Mouse (Mus musculus): Measurements from ENCODE around the gene Ciapin1.
"Not testable (repeated sequence)": the region's sequence is repeated elsewhere in the genome, so short reads cannot be mapped to it uniquely, and the experiment has no call there.

The Ciapin1 gene

GRCm38 (mm10) chr8:94857346-94858173 lies 19.4 kb upstream of the Ciapin1 start, which contains the start of gene Polr2c:
Gene Polr2c, plus strand, starts transcription at chr8:94857450.
- DNase-seq (ENCODE audit: low spot score in 2 of 2), result peak; percentile 92 to 95

GRCm38 (mm10) chr8:94857011-94857345 lies 18.8 kb upstream of the Ciapin1 start:
- no peak for DNase-seq (ENCODE audit: low spot score in 2 of 2)

- not testable (repeated sequence) for DNase-seq (ENCODE audit: low spot score in 2 of 2)
Measured at GRCm38 (mm10) chr8:94854761-94855160, 16.6 kb upstream of the Ciapin1 start.

DNA sequence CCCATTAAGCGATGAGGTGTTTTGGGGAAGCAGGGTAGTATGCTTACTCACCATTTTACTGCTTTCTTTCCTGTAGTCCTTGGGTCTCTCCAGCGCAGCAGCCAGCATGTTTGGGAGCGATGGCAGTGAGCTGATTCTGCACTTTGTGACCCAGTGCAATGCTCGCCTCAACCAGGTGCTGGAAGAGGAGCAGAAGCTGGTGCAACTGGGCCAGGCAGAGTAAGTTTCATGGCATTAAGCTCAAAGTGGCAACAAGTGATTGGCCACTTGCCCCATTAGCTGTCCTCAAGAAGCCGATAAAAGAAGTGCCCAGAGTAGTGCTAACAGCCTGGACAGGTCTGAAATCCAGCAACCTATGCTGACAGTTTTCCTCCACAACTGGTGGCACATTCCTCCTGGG lies 11.9 kb upstream of the Ciapin1 start:
- no peak for DNase-seq (ENCODE audit: low spot score in 2 of 2)

- DNase-seq (ENCODE audit: low spot score in 2 of 2), result no peak
Measured at GRCm38 (mm10) chr8:94841183-94841582, 3.0 kb upstream of the Ciapin1 start.

DNA sequence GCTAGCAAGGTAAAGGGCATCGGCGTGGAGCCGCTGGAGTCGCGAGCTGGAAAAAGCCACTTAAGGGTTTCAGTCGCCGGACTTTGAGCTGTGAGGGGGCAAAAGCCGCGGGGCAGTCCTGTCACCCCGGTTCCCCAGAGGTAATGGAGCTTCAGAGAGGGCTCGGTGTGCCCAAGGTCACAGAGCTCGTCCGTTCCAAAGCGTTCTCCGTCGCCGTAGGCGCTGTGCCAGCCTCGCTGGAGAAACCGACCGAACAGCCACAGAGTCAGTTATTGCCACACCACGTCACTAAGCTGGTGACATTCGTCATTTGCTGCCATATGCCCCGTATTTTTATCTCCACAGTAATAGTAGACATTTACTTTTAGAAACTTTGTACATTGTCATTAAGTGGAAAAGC lies 442 bp upstream of the Ciapin1 start:
- DNase-seq (ENCODE audit: low spot score in 2 of 2), result peak; percentile 76 to 82

- DNase-seq (ENCODE audit: low spot score in 2 of 2), result no peak
Measured at GRCm38 (mm10) chr8:94836456-94837240, 1.5 kb downstream of the Ciapin1 start.

DNA sequence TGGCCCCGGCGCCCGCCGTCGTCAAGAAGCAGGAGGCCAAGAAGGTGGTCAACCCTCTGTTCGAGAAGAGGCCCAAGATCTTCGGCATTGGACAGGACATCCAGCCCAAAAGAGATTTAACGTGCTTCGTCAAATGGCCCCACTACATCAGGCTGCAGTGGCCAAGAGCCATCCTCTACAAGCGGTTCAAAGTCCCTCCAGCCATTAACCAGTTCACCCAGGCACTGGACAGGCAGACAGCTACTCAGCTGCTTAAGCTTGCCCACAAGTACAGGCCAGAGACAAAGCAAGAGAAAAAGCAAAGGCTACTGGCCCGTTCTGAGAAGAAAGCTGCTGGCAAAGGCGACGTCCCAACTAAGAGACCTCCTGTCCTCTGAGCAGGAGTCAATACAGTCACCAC lies 2.4 kb downstream of the Ciapin1 start:
- DNase-seq (ENCODE audit: low spot score in 2 of 2), result not testable (repeated sequence)

- not testable (repeated sequence) for DNase-seq (ENCODE audit: low spot score in 2 of 2)
Measured at GRCm38 (mm10) chr8:94833901-94834405, 4.2 kb downstream of the Ciapin1 start.

DNA sequence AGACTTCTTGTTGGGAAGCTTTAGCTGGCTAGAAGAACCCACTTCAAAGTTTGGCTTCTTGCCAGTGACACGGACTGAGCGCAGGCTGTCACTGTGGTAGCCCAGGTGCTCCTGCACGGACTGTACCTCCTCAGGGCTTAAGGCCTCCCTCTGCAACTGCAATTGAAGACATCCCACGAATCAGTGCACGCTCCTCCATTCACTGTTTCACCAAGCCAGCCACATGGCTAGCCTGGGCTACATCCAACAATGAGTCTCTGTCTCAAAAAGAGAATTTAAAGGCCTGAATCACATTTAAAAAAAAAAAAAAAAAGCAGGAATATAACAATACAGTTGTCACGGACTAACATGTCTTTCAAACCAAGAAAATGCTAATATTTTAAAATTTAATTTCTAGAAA lies 9.9 kb downstream of the Ciapin1 start:
- no peak for DNase-seq (ENCODE audit: low spot score in 2 of 2)

DNA sequence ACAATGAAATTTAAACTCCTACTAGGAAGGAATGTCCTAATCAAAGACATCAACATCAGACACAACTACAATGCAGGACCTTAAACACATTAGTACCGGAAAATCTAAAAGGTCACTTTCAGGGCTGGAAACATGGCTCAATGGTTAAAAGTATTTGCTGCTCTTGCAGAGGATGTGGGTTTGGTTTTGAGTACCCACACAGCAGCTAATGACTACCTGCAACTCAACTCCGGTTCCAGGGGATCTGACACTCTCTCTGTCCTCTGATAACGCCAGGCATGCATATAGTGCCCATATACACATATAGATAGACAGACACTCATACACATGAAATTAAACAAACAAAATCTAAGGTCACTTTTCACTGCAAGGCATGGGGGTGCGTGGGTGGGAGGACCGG lies 11.9 kb downstream of the Ciapin1 start:
- DNase-seq (ENCODE audit: low spot score in 2 of 2), result no peak

DNA sequence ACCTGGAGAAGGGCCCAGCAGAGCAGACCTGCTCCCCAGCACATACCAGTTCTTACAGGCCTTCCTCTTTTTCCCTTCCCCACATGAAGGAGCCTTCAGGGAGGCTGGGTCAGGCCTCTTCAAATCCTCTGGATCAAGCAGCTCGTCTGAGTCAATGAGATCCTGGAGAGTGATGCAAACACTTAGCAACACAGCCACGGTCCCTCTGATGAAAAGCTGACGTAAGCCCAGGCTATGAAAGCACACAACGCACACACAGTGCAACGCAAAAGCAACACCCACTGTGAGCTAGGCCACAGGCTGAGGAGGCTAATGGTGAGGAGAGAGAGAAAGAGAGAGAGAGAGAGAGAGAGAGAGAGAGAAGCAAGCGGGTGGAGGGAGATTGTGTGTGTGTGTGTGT lies 13.0 kb downstream of the Ciapin1 start:
- DNase-seq (ENCODE audit: low spot score in 2 of 2), result no peak

GRCm38 (mm10) chr8:94822637-94823560 lies 15.3 kb downstream of the Ciapin1 start:
- DNase-seq (ENCODE audit: low spot score in 2 of 2), result peak; percentile 70 to 71

DNA sequence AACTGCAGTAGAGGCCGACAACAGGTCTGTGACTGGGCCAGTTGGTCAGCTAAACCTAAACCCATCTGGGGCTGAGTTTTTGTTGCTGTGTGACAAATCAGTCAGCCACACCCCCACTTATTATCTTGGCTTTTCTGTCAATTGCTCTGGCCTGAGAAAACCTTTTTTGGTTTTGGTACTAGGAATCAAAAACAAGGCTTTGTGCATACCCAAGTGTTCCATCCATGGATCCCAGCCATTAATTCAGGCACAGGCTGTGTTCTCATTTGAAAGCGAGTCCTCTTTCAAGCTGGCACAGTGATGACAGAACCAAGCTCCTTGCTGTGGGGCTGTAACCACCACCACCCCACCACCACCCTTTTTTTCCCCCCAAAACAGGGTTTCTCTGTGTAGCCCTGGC lies 16.8 kb downstream of the Ciapin1 start:
- no peak for DNase-seq (ENCODE audit: low spot score in 2 of 2)

- DNase-seq (ENCODE audit: low spot score in 2 of 2), result no peak
Measured at GRCm38 (mm10) chr8:94820553-94820952, 17.6 kb downstream of the Ciapin1 start.

DNA sequence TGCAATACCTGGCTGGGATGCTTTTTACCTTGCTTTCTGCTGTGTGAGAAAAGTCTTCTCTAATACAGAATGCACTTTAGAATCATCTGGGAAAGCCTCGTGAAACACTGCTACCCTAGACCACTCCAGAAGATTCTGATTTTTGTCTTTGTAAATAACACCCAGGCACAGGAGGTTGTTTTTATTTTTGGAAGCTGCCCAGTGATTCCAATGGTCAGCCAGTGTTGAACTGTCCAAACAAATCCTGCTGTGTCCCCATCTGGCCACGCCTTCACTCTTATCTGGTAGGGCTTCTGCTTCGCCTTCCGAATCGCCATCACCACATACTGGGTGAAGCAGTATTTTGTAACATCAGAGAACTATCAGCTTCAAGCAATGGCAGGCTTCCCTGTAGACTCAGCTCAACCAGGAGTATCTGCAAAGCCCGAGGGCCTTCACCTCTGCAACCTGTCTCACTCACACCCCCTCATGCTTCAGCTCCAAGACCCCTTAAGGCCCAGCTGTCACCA lies 18.4 kb downstream of the Ciapin1 start:
- DNase-seq (ENCODE audit: low spot score in 2 of 2), result no peak

- no peak for DNase-seq (ENCODE audit: low spot score in 2 of 2)
Measured at GRCm38 (mm10) chr8:94817933-94818332, 20.2 kb downstream of the Ciapin1 start.

DNA sequence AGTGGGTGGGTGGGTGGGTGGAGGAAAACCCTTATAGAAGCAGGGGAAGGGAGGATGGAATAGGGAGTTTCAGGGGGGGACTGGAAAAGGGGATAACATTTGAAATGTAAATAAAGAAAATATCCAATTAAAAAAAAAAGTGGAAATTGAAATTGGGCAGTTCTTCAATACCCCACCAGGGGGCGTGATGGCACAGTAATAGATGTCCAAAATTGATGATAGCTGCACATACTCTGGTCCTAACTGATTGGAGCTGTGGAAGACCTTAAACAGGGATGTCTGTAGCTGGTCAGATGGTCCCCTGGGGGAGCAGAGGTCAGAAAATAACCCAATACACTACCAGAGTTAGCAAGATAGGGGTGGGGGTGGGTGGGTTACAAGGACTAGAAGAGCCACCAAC lies 23.6 kb downstream of the Ciapin1 start:
- DNase-seq (ENCODE audit: low spot score in 2 of 2), result no peak

DNA sequence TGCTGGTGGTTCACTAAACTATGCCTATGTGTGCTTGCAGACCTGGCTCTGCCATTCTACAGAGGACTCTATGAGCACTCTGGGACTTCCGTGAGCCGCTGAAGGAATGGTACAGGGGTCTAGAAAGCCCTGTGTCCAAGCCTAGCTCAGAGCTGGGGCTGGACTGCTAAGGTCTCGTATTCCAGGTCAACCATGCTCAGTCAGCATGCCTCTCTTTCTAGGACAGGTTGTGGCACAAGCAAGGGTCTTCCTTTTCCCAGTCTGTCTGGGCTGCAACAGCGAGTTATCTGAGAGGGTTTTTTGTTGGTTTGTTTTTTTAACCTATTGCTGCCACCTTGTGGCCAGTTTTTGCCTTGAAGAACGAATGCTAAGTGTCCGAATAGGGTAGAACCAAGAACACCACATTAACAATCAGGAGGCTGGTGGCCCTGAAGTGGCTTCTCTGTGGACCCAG lies 25.5 kb downstream of the Ciapin1 start:
- peak; percentile 96 to 99 for DNase-seq (ENCODE audit: low spot score in 2 of 2)

- no peak for DNase-seq (ENCODE audit: low spot score in 2 of 2)
Measured at GRCm38 (mm10) chr8:94811654-94812053, 26.5 kb downstream of the Ciapin1 start.

- no peak for DNase-seq (ENCODE audit: low spot score in 2 of 2)
Measured at GRCm38 (mm10) chr8:94810855-94811254, 27.3 kb downstream of the Ciapin1 start.

Data from right cerebral cortex, adult 2 months (tissue).